Mouse (Mus musculus) lung, adult 2 months (tissue): Measurements from ENCODE around the gene Cog5.

ENCODE experiments used
- CTCF ChIP-seq: fragments of 200-500 bp; IDR thresholded peaks from 2 replicates; pipeline ENCODE4 v1.5.1; 2011; ENCODE audit warnings: mild to moderate bottlenecking, low read length, control low read depth; ENCODE audit not compliant: insufficient read depth
- POLR2A ChIP-seq: fragments of 200-500 bp; IDR thresholded peaks from 2 replicates; pipeline ENCODE4 v1.6.1; 2011; ENCODE audit warnings: low read depth, mild to moderate bottlenecking, control low read depth, low read length, borderline replicate concordance; ENCODE audit errors: extremely low read depth

- TF ChIP-seq POLR2A (peak; percentile 8; the same call in 1 of the 2 replicates), CTCF (no peak)
Observed at GRCm38 (mm10) chr12:31949193-31949741, 294.6 kb downstream of the Cog5 start.
